Mouse (Mus musculus) spleen, adult 2 months (tissue): ENCODE data around the gene Prr5l.

Source experiments
- CTCF ChIP-seq: fragments of 200-500 bp; IDR thresholded peaks from 2 replicates; pipeline ENCODE4 v1.5.1; 2011; ENCODE audit warnings: mild to moderate bottlenecking, inconsistent platforms; ENCODE audit not compliant: insufficient read depth, insufficient read length, insufficient replicate concordance; ENCODE audit errors: extremely low read depth
- POLR2A ChIP-seq: fragments of 200-500 bp; IDR thresholded peaks from 2 replicates; pipeline ENCODE4 v1.6.1; 2011; ENCODE audit warnings: low read depth, low read length, inconsistent platforms

DNA sequence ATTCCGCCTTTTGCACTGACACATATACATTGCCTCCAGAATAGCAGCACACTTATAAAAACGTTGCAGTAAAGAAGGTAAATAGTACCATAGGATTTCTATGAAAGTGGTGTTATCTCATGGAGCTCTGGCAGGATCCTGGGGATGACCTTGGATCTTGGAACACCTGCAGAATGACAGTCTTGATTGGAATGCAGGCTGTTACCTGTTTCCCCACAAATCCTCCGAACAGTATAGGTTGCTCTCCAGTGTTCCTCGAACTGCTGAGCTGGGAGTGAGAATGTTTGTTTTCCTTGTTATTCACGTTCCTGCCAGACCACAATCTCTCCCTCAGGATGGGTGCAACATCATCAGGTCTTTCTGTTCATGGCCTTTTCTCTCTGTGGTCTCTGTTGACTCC lies 75.1 kb downstream of the Prr5l start:
- TF ChIP-seq POLR2A = no peak
- TF ChIP-seq CTCF = no peak
